Mouse (Mus musculus): ENCODE measurements around the gene Rnf225. TPM values are rescaled to one million over a fixed set of nuclear protein-coding genes. Genes with fewer than 3 reads are reported as not detected.

Rnf225 gene
- total and polyA plus RNA-seq, 3 experiments, result 0.12 to 0.28 (median 0.27) TPM

GRCm38 (mm10) chr7:12980291-12980690, 53.1 kb downstream of the Rnf225 start:
- no peak for DNase-seq

Other genes with a start within 250 kb of the Rnf225 start
- gene Vmn2r55, start 242.4 kb upstream of the Rnf225 start, total RNA-seq (2021), result not detected
- gene Vmn2r55, start 242.4 kb upstream of the Rnf225 start, polyA plus RNA-seq (2012; rRNA removed), result not detected in 2 replicates
- gene Vmn2r56, start 192.4 kb upstream of the Rnf225 start, total RNA-seq (2021), result not detected
- not detected in 2 replicates for gene Vmn2r56, start 192.4 kb upstream of the Rnf225 start, polyA plus RNA-seq (2012; rRNA removed)
- 1 to 10 TPM; 3.8 TPM for gene Zscan18, start 123.8 kb upstream of the Rnf225 start, total RNA-seq (2021)
- gene Zscan18, start 123.8 kb upstream of the Rnf225 start, polyA plus RNA-seq (2012; rRNA removed), result 1.4 and 2.3 TPM in 2 replicates
- 1 to 10 TPM; 9.6 to 9.9 TPM for gene Zfp329, start 108.6 kb upstream of the Rnf225 start, total RNA-seq (2021)
- 0.28 TPM in 2 replicates for gene Zfp329, start 108.6 kb upstream of the Rnf225 start, polyA plus RNA-seq (2012; rRNA removed)
- 10 to 100 TPM; 19.6 to 24.4 TPM for gene Zfp110, start 92.7 kb upstream of the Rnf225 start, total RNA-seq (2021)
- gene Zfp110, start 92.7 kb upstream of the Rnf225 start, polyA plus RNA-seq (2012; rRNA removed), result 5.6 and 7.1 TPM in 2 replicates
- gene Zfp128, start 46.2 kb upstream of the Rnf225 start, total RNA-seq (2021), result 1 to 10 TPM; 2.9 to 3.7 TPM
- 0.28 and 0.43 TPM in 2 replicates for gene Zfp128, start 46.2 kb upstream of the Rnf225 start, polyA plus RNA-seq (2012; rRNA removed)
- 10 to 100 TPM; 12.9 to 13.3 TPM for gene Zscan22, start 29.6 kb upstream of the Rnf225 start, total RNA-seq (2021)
- 7.5 and 7.7 TPM in 2 replicates for gene Zscan22, start 29.6 kb upstream of the Rnf225 start, polyA plus RNA-seq (2012; rRNA removed)
- 100 to 1,000 TPM; 950 to 963 TPM for gene Rps5, start 5.1 kb upstream of the Rnf225 start, total RNA-seq (2021)
- 882 and 918 TPM in 2 replicates for gene Rps5, start 5.1 kb upstream of the Rnf225 start, polyA plus RNA-seq (2012; rRNA removed)
- gene Zfp324, start 38.4 kb downstream of the Rnf225 start, total RNA-seq (2021), result 10 to 100 TPM; 10.0 to 11.1 TPM
- 9.4 and 9.7 TPM in 2 replicates for gene Zfp324, start 38.4 kb downstream of the Rnf225 start, polyA plus RNA-seq (2012; rRNA removed)
- gene Zfp446, start 50.4 kb downstream of the Rnf225 start, total RNA-seq (2021), result 1 to 10 TPM; 5.2 to 7.0 TPM
- 6.8 and 8.1 TPM in 2 replicates for gene Zfp446, start 50.4 kb downstream of the Rnf225 start, polyA plus RNA-seq (2012; rRNA removed)
- 1 to 10 TPM in 1 of 2 experiments, not detected in 1; 1.5 TPM for gene Slc27a5, start 70.8 kb downstream of the Rnf225 start, total RNA-seq (2021)
- gene Slc27a5, start 70.8 kb downstream of the Rnf225 start, polyA plus RNA-seq (2012; rRNA removed), result 0.38 TPM in 1 of 2 replicates, not detected in the other
- gene Trim28, start 71.7 kb downstream of the Rnf225 start, total RNA-seq (2021), result 100 to 1,000 TPM; 212 to 228 TPM
- gene Trim28, start 71.7 kb downstream of the Rnf225 start, polyA plus RNA-seq (2012; rRNA removed), result 173 and 261 TPM in 2 replicates
- 10 to 100 TPM; 10.7 to 15.5 TPM for gene Zbtb45, start 82.6 kb downstream of the Rnf225 start, total RNA-seq (2021)
- 53.7 and 59.9 TPM in 2 replicates for gene Zbtb45, start 82.6 kb downstream of the Rnf225 start, polyA plus RNA-seq (2012; rRNA removed)
- 100 to 1,000 TPM; 212 to 215 TPM for gene Chmp2a, start 107.4 kb downstream of the Rnf225 start, total RNA-seq (2021)
- 37.2 and 41.9 TPM in 2 replicates for gene Chmp2a, start 107.4 kb downstream of the Rnf225 start, polyA plus RNA-seq (2012; rRNA removed)
- 100 to 1,000 TPM; 196 to 219 TPM for gene Ube2m, start 110.9 kb downstream of the Rnf225 start, total RNA-seq (2021)
- 98.5 and 122 TPM in 2 replicates for gene Ube2m, start 110.9 kb downstream of the Rnf225 start, polyA plus RNA-seq (2012; rRNA removed)
- 1 to 10 TPM; 1.7 to 2.3 TPM for gene Mzf1, start 127.3 kb downstream of the Rnf225 start, total RNA-seq (2021)
- 8.0 and 9.6 TPM in 2 replicates for gene Mzf1, start 127.3 kb downstream of the Rnf225 start, polyA plus RNA-seq (2012; rRNA removed)
- not detected for gene Vmn1r85, start 167.8 kb downstream of the Rnf225 start, total RNA-seq (2021)
- gene Vmn1r85, start 167.8 kb downstream of the Rnf225 start, polyA plus RNA-seq (2012; rRNA removed), result not detected in 2 replicates
- gene Vmn1r86, start 192.5 kb downstream of the Rnf225 start, total RNA-seq (2021), result not detected
- gene Vmn1r86, start 192.5 kb downstream of the Rnf225 start, polyA plus RNA-seq (2012; rRNA removed), result not detected in 2 replicates
- not detected for gene Vmn1r87, start 212.7 kb downstream of the Rnf225 start, total RNA-seq (2021)
- gene Vmn1r87, start 212.7 kb downstream of the Rnf225 start, polyA plus RNA-seq (2012; rRNA removed), result not detected in 2 replicates
- under 1 TPM; 0.14 to 0.17 TPM for gene Vmn1r88, start 232.2 kb downstream of the Rnf225 start, total RNA-seq (2021)
- gene Vmn1r88, start 232.2 kb downstream of the Rnf225 start, polyA plus RNA-seq (2012; rRNA removed), result not detected in 2 replicates